Mouse (Mus musculus): ENCODE results near the gene Tet3.
A peak's percentile ranks its signal among the peaks of the same experiment; 100 is the strongest.
"Not testable (repeated sequence)": the region's sequence is repeated elsewhere in the genome, so short reads cannot be mapped to it uniquely, and the experiment has no call there.

The Tet3 gene

GRCm38 (mm10) chr6:83361523-83362248, 97.2 kb downstream of the Tet3 start:
- DNase-seq: no peak

- DNase-seq: no peak
Observed at GRCm38 (mm10) chr6:83357436-83357835, 101.4 kb downstream of the Tet3 start.

- peak; percentile 92 for DNase-seq
Observed at GRCm38 (mm10) chr6:83356569-83357138, 102.2 kb downstream of the Tet3 start.

GRCm38 (mm10) chr6:83354856-83355781, 103.8 kb downstream of the Tet3 start:
- no peak for DNase-seq

- DNase-seq: no peak
Observed at GRCm38 (mm10) chr6:83352666-83353410, 106.0 kb downstream of the Tet3 start.

- DNase-seq: no peak
Observed at GRCm38 (mm10) chr6:83351490-83352160, 107.3 kb downstream of the Tet3 start.

- no peak for DNase-seq
Observed at GRCm38 (mm10) chr6:83350851-83351405, 108.0 kb downstream of the Tet3 start.

- no peak for DNase-seq
Observed at GRCm38 (mm10) chr6:83350172-83350571, 108.7 kb downstream of the Tet3 start.

GRCm38 (mm10) chr6:83349274-83349958, 109.5 kb downstream of the Tet3 start:
- DNase-seq: peak; percentile 98

- DNase-seq: no peak
Observed at GRCm38 (mm10) chr6:83348873-83349272, 110.0 kb downstream of the Tet3 start, which contains the start of gene Bola3. Bola3 (plus strand) TSS chr6:83349147.

GRCm38 (mm10) chr6:83347916-83348315, 111.0 kb downstream of the Tet3 start:
- DNase-seq: no peak

GRCm38 (mm10) chr6:83345285-83345684, 113.6 kb downstream of the Tet3 start:
- not testable (repeated sequence) for DNase-seq

- DNase-seq: no peak
Observed at GRCm38 (mm10) chr6:83342957-83343356, 115.9 kb downstream of the Tet3 start.

- DNase-seq: no peak
Observed at GRCm38 (mm10) chr6:83341387-83341786, 117.5 kb downstream of the Tet3 start.

- no peak for DNase-seq
Observed at GRCm38 (mm10) chr6:83327591-83328190, 131.2 kb downstream of the Tet3 start.

GRCm38 (mm10) chr6:83326761-83327160, 132.1 kb downstream of the Tet3 start:
- DNase-seq: no peak

- no peak for DNase-seq
Observed at GRCm38 (mm10) chr6:83326394-83326736, 132.5 kb downstream of the Tet3 start.

- peak; percentile 95 for DNase-seq
Observed at GRCm38 (mm10) chr6:83325525-83326393, 133.1 kb downstream of the Tet3 start, which contains the start of the genes Mthfd2 and Mob1a. Mthfd2 (minus strand) TSS chr6:83325908. Mob1a (plus strand) TSS chr6:83326016.

GRCm38 (mm10) chr6:83323652-83324419, 135.0 kb downstream of the Tet3 start:
- no peak for DNase-seq
